12 mouse cellular contexts compared by ENCODE assay signal in genomic region chr19:10039615-10040014, GRCm38 (mm10). TPM values are rescaled to one million over a fixed set of nuclear protein-coding genes. Genes with fewer than 3 reads are reported as not detected.
DNase-seq lines count a peak whose midpoint lies in the region; ATAC-seq and TF ChIP-seq lines count a peak whose summit lies in the region.
"Had no signal": no experiment of that assay in that cellular context is flagged by ENCODE, and none has a peak within 500 bp of the region (broad histone marks: within the 10 kb centered on the region; RNA-seq: fewer than 3 reads in every experiment).

No protein-coding gene starts in this region.

- H3K4me3 ChIP-seq in forebrain, postnatal 0 days (ENCODE audit: low read depth, low read length) = no peak overlapping the region
- H3K4me3 ChIP-seq in forebrain, embryonic 11.5 days (ENCODE audit: low read depth, low read length) = no peak overlapping the region
- H3K4me3 ChIP-seq in limb, embryonic 13.5 days = no peak overlapping the region
- no peak overlapping the region for H3K4me3 ChIP-seq in limb, embryonic 10.5 days
- no peak overlapping the region for H3K4me3 ChIP-seq in bone marrow, adult 2 months (replicated peaks; ENCODE audit: control insufficient read depth, low read depth, low read length)
- no peak overlapping the region for H3K4me3 ChIP-seq in lung, embryonic 15.5 days
- H3K4me3 ChIP-seq: neural tube, embryonic 12.5 days had no signal

- no peak overlapping the region for H3K9ac ChIP-seq in forebrain, postnatal 0 days
- H3K9ac ChIP-seq in forebrain, embryonic 11.5 days (ENCODE audit: low read length) = no peak overlapping the region
- H3K9ac ChIP-seq in limb, embryonic 13.5 days = no peak overlapping the region
- H3K9ac ChIP-seq in lung, embryonic 15.5 days = no peak overlapping the region
- H3K9ac ChIP-seq: neural tube, embryonic 12.5 days had no signal

- ATAC-seq in forebrain, postnatal 0 days = no peak
- ATAC-seq in forebrain, embryonic 11.5 days (replicated peaks; ENCODE audit: low FRiP score) = no peak
- no peak for ATAC-seq in limb, embryonic 13.5 days (ENCODE audit: low FRiP score, low read depth)
- no peak for ATAC-seq in lung, embryonic 15.5 days (ENCODE audit: borderline replicate concordance, extremely low read depth, low FRiP score, low TSS enrichment)
- ATAC-seq: CD4-positive, CD25-positive, alpha-beta regulatory T cell, adult 4 months had no signal

- H3K9me3 ChIP-seq in forebrain, postnatal 0 days (ENCODE audit: low read length) = no peaks in the 10 kb centered on the region
- H3K9me3 ChIP-seq in forebrain, embryonic 11.5 days (ENCODE audit: control insufficient read depth, low read length) = no peaks in the 10 kb centered on the region
- no peaks in the 10 kb centered on the region for H3K9me3 ChIP-seq in limb, embryonic 13.5 days
- H3K9me3 ChIP-seq in limb, embryonic 10.5 days (replicated peaks) = no peaks in the 10 kb centered on the region
- H3K9me3 ChIP-seq in lung, embryonic 15.5 days = no peaks in the 10 kb centered on the region
- H3K9me3 ChIP-seq: neural tube, embryonic 12.5 days had no signal

- TF ChIP-seq CTCF in forebrain, postnatal 0 days (IDR thresholded peaks at IDR 0.05; ENCODE audit: low read depth) = peak; percentile 31
- 0 out of 2 replicates have a peak, but pooled peaks have one; percentile 22 for TF ChIP-seq CTCF in bone marrow, adult 2 months (IDR thresholded peaks at IDR 0.05; ENCODE audit: control insufficient read depth, insufficient read depth, low read length)

- H3K27ac ChIP-seq in forebrain, postnatal 0 days (ENCODE audit: low read depth, low read length) = no peak overlapping the region
- no peak overlapping the region for H3K27ac ChIP-seq in forebrain, embryonic 11.5 days (ENCODE audit: low read depth, low read length)
- peak overlapping the region; percentile 61; the same call in 1 of the 2 replicates for H3K27ac ChIP-seq in limb, embryonic 13.5 days
- no peak overlapping the region for H3K27ac ChIP-seq in limb, embryonic 10.5 days
- no peak overlapping the region for H3K27ac ChIP-seq in bone marrow, adult 2 months (ENCODE audit: control insufficient read depth, insufficient read depth, low read depth, low read length, poor library complexity)
- peak overlapping the region; percentile 93 for H3K27ac ChIP-seq in lung, embryonic 15.5 days
- H3K27ac ChIP-seq: neural tube, embryonic 12.5 days had no signal

- no peak for TF ChIP-seq POLR2A in bone marrow, adult 2 months (IDR thresholded peaks at IDR 0.05; ENCODE audit: borderline replicate concordance, control insufficient read depth, low read depth, low read length)

- H3K27me3 ChIP-seq in forebrain, postnatal 0 days (ENCODE audit: insufficient read depth, low read length) = no peaks in the 10 kb centered on the region
- H3K27me3 ChIP-seq in forebrain, embryonic 11.5 days (ENCODE audit: control insufficient read depth, insufficient read depth, low read length) = no peaks in the 10 kb centered on the region
- peaks cover 5% of the 10 kb centered on the region; the same call in 1 of the 2 replicates for H3K27me3 ChIP-seq in limb, embryonic 13.5 days
- peaks cover 38% of the 10 kb centered on the region for H3K27me3 ChIP-seq in limb, embryonic 10.5 days (ENCODE audit: low read depth, poor library complexity, severe bottlenecking)
- no peaks in the 10 kb centered on the region for H3K27me3 ChIP-seq in lung, embryonic 15.5 days

- DNase-seq in forebrain, postnatal 0 days = no peak
- no peak for DNase-seq in forebrain, embryonic 11.5 days (ENCODE audit: low spot score)
- DNase-seq in limb, embryonic 10.5 days (ENCODE audit: low spot score) = no peak
- DNase-seq in gastrocnemius, adult 8-10 months (ENCODE audit: low spot score in 2 of 2) = no peak
- DNase-seq in retina, postnatal 1 day = no peak
- DNase-seq: right cerebral cortex, postnatal 4 days; thymus, adult 2 months had no signal

- H3K36me3 ChIP-seq in forebrain, postnatal 0 days (ENCODE audit: insufficient read depth) = no peaks in the 10 kb centered on the region
- H3K36me3 ChIP-seq in forebrain, embryonic 11.5 days (ENCODE audit: control insufficient read depth, insufficient read depth, low read length) = no peaks in the 10 kb centered on the region
- peaks cover 19% of the 10 kb centered on the region for H3K36me3 ChIP-seq in limb, embryonic 13.5 days
- peaks cover 6% of the 10 kb centered on the region; the same call in 1 of the 2 replicates for H3K36me3 ChIP-seq in limb, embryonic 10.5 days
- H3K36me3 ChIP-seq in lung, embryonic 15.5 days = 0 out of 2 replicates have a peak, but pooled peaks cover 3% of the 10 kb centered on the region
- H3K36me3 ChIP-seq: neural tube, embryonic 12.5 days had no signal

- no peak overlapping the region for H3K4me2 ChIP-seq in forebrain, postnatal 0 days (ENCODE audit: low read depth)
- no peak overlapping the region for H3K4me2 ChIP-seq in forebrain, embryonic 11.5 days (ENCODE audit: low read depth, low read length, severe bottlenecking)
- no peak overlapping the region for H3K4me2 ChIP-seq in limb, embryonic 13.5 days (replicated peaks)
- 0 out of 2 replicates have a peak overlapping the region, but pooled peaks have one; percentile 2 for H3K4me2 ChIP-seq in lung, embryonic 15.5 days
- H3K4me2 ChIP-seq: neural tube, embryonic 12.5 days had no signal

- 89% methylated on average over 2 of the region's 2 CpGs for WGBS in forebrain, postnatal 0 days
- 86% methylated on average over 2 of the region's 2 CpGs for WGBS in forebrain, embryonic 11.5 days
- 87% methylated on average over 2 of the region's 2 CpGs for WGBS in limb, embryonic 13.5 days
- WGBS in limb, embryonic 10.5 days = 80% methylated on average over 2 of the region's 2 CpGs
- WGBS in bone marrow, adult 2 months = 60% methylated on average over 2 of the region's 2 CpGs
- 71% methylated on average over 2 of the region's 2 CpGs for WGBS in lung, embryonic 15.5 days

- peaks cover 19% of the 10 kb centered on the region; the same call in 1 of the 2 replicates for H3K4me1 ChIP-seq in forebrain, postnatal 0 days (ENCODE audit: insufficient read depth)
- H3K4me1 ChIP-seq in forebrain, embryonic 11.5 days (replicated peaks; ENCODE audit: control insufficient read depth, insufficient read depth, low read length) = peaks cover 4% of the 10 kb centered on the region; the same call in 1 of the 2 replicates
- peaks cover 30% of the 10 kb centered on the region for H3K4me1 ChIP-seq in limb, embryonic 13.5 days
- H3K4me1 ChIP-seq in limb, embryonic 10.5 days = peaks cover 23% of the 10 kb centered on the region
- peaks cover 2% of the 10 kb centered on the region; the same call in 1 of the 2 replicates for H3K4me1 ChIP-seq in bone marrow, adult 2 months (ENCODE audit: control insufficient read depth, insufficient read depth, low read length)
- H3K4me1 ChIP-seq in lung, embryonic 15.5 days = peaks cover 79% of the 10 kb centered on the region

RNA-seq across cellular contexts. Expression of gene Fads3, which starts 1.8 kb away (rescaled TPM):
- total RNA-seq in forebrain, postnatal 0 days (2014; rRNA removed) = 45.5 and 45.6 TPM in 2 replicates
- polyA plus RNA-seq in forebrain, postnatal 0 days (2015; fragmentation: Nextera tagmentation; extraction: Ambion mirVana) = 25.0 and 29.4 TPM in 2 replicates
- polyA plus RNA-seq in forebrain, embryonic 11.5 days (2014; fragmentation: Nextera tagmentation; extraction: Ambion mirVana) = 5.9 and 6.1 TPM in 2 replicates
- 10.0 and 10.8 TPM in 2 replicates for polyA plus RNA-seq in limb, embryonic 13.5 days (2015; fragmentation: Nextera tagmentation; extraction: Ambion mirVana)
- 2.4 and 3.2 TPM in 2 replicates for polyA plus RNA-seq in limb, embryonic 10.5 days (2016; fragmentation: Nextera tagmentation; extraction: Ambion mirVana)
- polyA plus RNA-seq in bone marrow, adult 2 months (2011; ENCODE audit: insufficient read depth, insufficient read length, low replicate concordance, missing spikeins) = 6.6 and 12.5 TPM in 2 replicates
- 54.5 and 64.1 TPM in 2 replicates for polyA plus RNA-seq in lung, embryonic 15.5 days (2015; fragmentation: Nextera tagmentation; extraction: Ambion mirVana)
- 1 to 10 TPM; 1.5 to 4.9 (median 3.5) TPM for total RNA-seq in gastrocnemius, adult 8-10 months (2022)
- polyA plus RNA-seq: CD4-positive, CD25-positive, alpha-beta regulatory T cell, adult 4 months had no signal

RNA-seq across cellular contexts. Expression of gene Rab3il1, which starts 38.1 kb away (rescaled TPM):
- 14.4 and 19.9 TPM in 2 replicates for total RNA-seq in forebrain, postnatal 0 days (2014; rRNA removed)
- 20.0 and 20.6 TPM in 2 replicates for polyA plus RNA-seq in forebrain, postnatal 0 days (2015; fragmentation: Nextera tagmentation; extraction: Ambion mirVana)
- polyA plus RNA-seq in forebrain, embryonic 11.5 days (2014; fragmentation: Nextera tagmentation; extraction: Ambion mirVana) = 34.5 and 35.1 TPM in 2 replicates
- polyA plus RNA-seq in limb, embryonic 13.5 days (2015; fragmentation: Nextera tagmentation; extraction: Ambion mirVana) = 40.6 and 45.2 TPM in 2 replicates
- 39.2 and 41.5 TPM in 2 replicates for polyA plus RNA-seq in limb, embryonic 10.5 days (2016; fragmentation: Nextera tagmentation; extraction: Ambion mirVana)
- 89.7 and 115 TPM in 2 replicates for polyA plus RNA-seq in bone marrow, adult 2 months (2011; ENCODE audit: insufficient read depth, insufficient read length, low replicate concordance, missing spikeins)
- 31.5 and 33.1 TPM in 2 replicates for polyA plus RNA-seq in lung, embryonic 15.5 days (2015; fragmentation: Nextera tagmentation; extraction: Ambion mirVana)
- 1 to 10 TPM; 2.5 to 3.9 (median 3.3) TPM for total RNA-seq in gastrocnemius, adult 8-10 months (2022)
- polyA plus RNA-seq: CD4-positive, CD25-positive, alpha-beta regulatory T cell, adult 4 months had no signal

RNA-seq across cellular contexts. Expression of gene Best1, which starts 38.2 kb away (rescaled TPM):
- 0.92 and 1.6 TPM in 2 replicates for total RNA-seq in forebrain, postnatal 0 days (2014; rRNA removed)
- 1.6 and 3.6 TPM in 2 replicates for polyA plus RNA-seq in forebrain, postnatal 0 days (2015; fragmentation: Nextera tagmentation; extraction: Ambion mirVana)
- polyA plus RNA-seq in forebrain, embryonic 11.5 days (2014; fragmentation: Nextera tagmentation; extraction: Ambion mirVana) = 0.92 and 1.5 TPM in 2 replicates
- 2.0 and 2.1 TPM in 2 replicates for polyA plus RNA-seq in limb, embryonic 13.5 days (2015; fragmentation: Nextera tagmentation; extraction: Ambion mirVana)
- polyA plus RNA-seq in limb, embryonic 10.5 days (2016; fragmentation: Nextera tagmentation; extraction: Ambion mirVana) = 2.3 TPM in 2 replicates
- polyA plus RNA-seq in bone marrow, adult 2 months (2011; ENCODE audit: insufficient read depth, insufficient read length, low replicate concordance, missing spikeins) = not detected in 2 replicates
- 1.1 TPM in 2 replicates for polyA plus RNA-seq in lung, embryonic 15.5 days (2015; fragmentation: Nextera tagmentation; extraction: Ambion mirVana)
- total RNA-seq in gastrocnemius, adult 8-10 months (2022) = under 1 TPM in 3 of 4 experiments, not detected in 1; 0.39 to 0.46 (median 0.45) TPM

RNA-seq across cellular contexts. Expression of gene Fth1, which starts 59.2 kb away (rescaled TPM):
- total RNA-seq in forebrain, postnatal 0 days (2014; rRNA removed) = 228 and 300 TPM in 2 replicates
- 2,942 and 2,984 TPM in 2 replicates for polyA plus RNA-seq in forebrain, postnatal 0 days (2015; fragmentation: Nextera tagmentation; extraction: Ambion mirVana)
- 1,254 and 1,333 TPM in 2 replicates for polyA plus RNA-seq in forebrain, embryonic 11.5 days (2014; fragmentation: Nextera tagmentation; extraction: Ambion mirVana)
- 1,470 and 1,484 TPM in 2 replicates for polyA plus RNA-seq in limb, embryonic 13.5 days (2015; fragmentation: Nextera tagmentation; extraction: Ambion mirVana)
- 1,175 and 1,229 TPM in 2 replicates for polyA plus RNA-seq in limb, embryonic 10.5 days (2016; fragmentation: Nextera tagmentation; extraction: Ambion mirVana)
- polyA plus RNA-seq in bone marrow, adult 2 months (2011; ENCODE audit: insufficient read depth, insufficient read length, low replicate concordance, missing spikeins) = 1,509 and 1,706 TPM in 2 replicates
- polyA plus RNA-seq in lung, embryonic 15.5 days (2015; fragmentation: Nextera tagmentation; extraction: Ambion mirVana) = 1,860 and 1,896 TPM in 2 replicates
- total RNA-seq in gastrocnemius, adult 8-10 months (2022) = 1,000 to 10,000 TPM; 1,901 to 2,305 (median 2,120) TPM

Comparison
In these comparisons a context has a peak if more than half of its experiments do, and no peak if none do; other contexts are left out.
1. H3K27ac ChIP-seq: peak in limb, embryonic 13.5 days (single experiment) and lung, embryonic 15.5 days (single experiment); none in forebrain, postnatal 0 days (single experiment), forebrain, embryonic 11.5 days (single experiment), limb, embryonic 10.5 days (single experiment) and bone marrow, adult 2 months (single experiment).